In the genomic region with DNA sequence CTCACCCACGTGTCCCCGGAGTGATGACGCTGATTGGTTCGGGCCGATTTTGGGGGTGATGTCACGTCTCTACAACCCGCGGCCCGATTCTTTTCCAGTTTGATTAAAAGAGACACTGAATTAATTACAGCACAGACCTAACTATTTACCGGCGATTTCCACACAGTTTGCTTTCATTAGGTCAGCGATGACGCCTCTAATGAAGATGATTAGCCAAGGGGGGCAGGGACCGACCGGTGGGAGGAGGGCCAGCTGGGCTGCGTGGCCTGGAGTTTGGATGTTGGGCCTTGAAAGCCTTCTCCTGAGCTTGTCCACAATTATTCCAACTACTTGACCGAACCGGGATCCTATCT, we compare ENCODE assay signal across 9 mouse cellular contexts. TPM values are rescaled to one million over a fixed set of nuclear protein-coding genes. Genes with fewer than 3 reads are reported as not detected.
DNase-seq lines count a peak whose midpoint lies in the region; ATAC-seq lines count a peak whose summit lies in the region.
"Had no signal": no experiment of that assay in that cellular context is flagged by ENCODE, and none has a peak within 500 bp of the region (broad histone marks: within the 10 kb centered on the region; RNA-seq: fewer than 3 reads in every experiment).

Gene Barhl1 (minus strand): TSS at position 156 of the 353 bp plus-strand sequence.

- intact Hi-C loops in left cerebral cortex, postnatal 4 days (cut with DNase I): loop anchor here (10.0 kb wide), 1 partner anchor 162 kb away; no protein-coding TSS in a partner anchor
- intact Hi-C loops in left cerebral cortex, postnatal 14 days (cut with DNase I): no loop called here

- H3K9me3 ChIP-seq in hindbrain, embryonic 16.5 days (ENCODE audit: control insufficient read depth, low read length): no peaks in the 10 kb centered on the region
- H3K9me3 ChIP-seq in neural tube, embryonic 14.5 days (ENCODE audit: control insufficient read depth, low read length): no peaks in the 10 kb centered on the region

- peaks cover 4% of the 10 kb centered on the region for H3K4me1 ChIP-seq in hindbrain, embryonic 16.5 days (ENCODE audit: control insufficient read depth, insufficient read depth, low read depth, low read length)
- H3K4me1 ChIP-seq in neural tube, embryonic 14.5 days (ENCODE audit: control insufficient read depth, insufficient read depth, low read length): no peaks in the 10 kb centered on the region

- peak within 1 kb of the TSS; percentile 37 for H3K4me3 ChIP-seq in hindbrain, embryonic 16.5 days (ENCODE audit: low read length)
- H3K4me3 ChIP-seq in neural tube, embryonic 14.5 days (ENCODE audit: low read depth, low read length): peak within 1 kb of the TSS; percentile 10; the same call in 1 of the 2 replicates
- H3K4me3 ChIP-seq: myocyte had no signal

- peak within 1 kb of the TSS; percentile 47 for H3K4me2 ChIP-seq in hindbrain, embryonic 16.5 days (ENCODE audit: low read length)
- H3K4me2 ChIP-seq in neural tube, embryonic 14.5 days (ENCODE audit: low read depth, low read length): peak within 1 kb of the TSS; percentile 24; the same call in 1 of the 2 replicates

- peak within 1 kb of the TSS; percentile 56 for H3K9ac ChIP-seq in hindbrain, embryonic 16.5 days (ENCODE audit: low read depth, low read length)
- H3K9ac ChIP-seq in neural tube, embryonic 14.5 days (replicated peaks; ENCODE audit: low read depth, low read length): no peak within 1 kb of the TSS; the same call in 1 of the 2 replicates

- no peak for ATAC-seq in hindbrain, embryonic 16.5 days
- no peak for ATAC-seq in neural tube, embryonic 14.5 days (ENCODE audit: low read depth)

- WGBS in hindbrain, embryonic 16.5 days: 2% methylated on average over 18 of the region's 18 CpGs
- 2% methylated on average over 18 of the region's 18 CpGs for WGBS in neural tube, embryonic 14.5 days

- H3K27me3 ChIP-seq in hindbrain, embryonic 16.5 days (replicated peaks; ENCODE audit: control insufficient read depth, insufficient read depth, low read length): peaks cover 62% of the 10 kb centered on the region
- H3K27me3 ChIP-seq in neural tube, embryonic 14.5 days (ENCODE audit: control insufficient read depth, insufficient read depth, low read length): peaks cover 55% of the 10 kb centered on the region

- no peaks in the 10 kb centered on the region for H3K36me3 ChIP-seq in hindbrain, embryonic 16.5 days (ENCODE audit: control insufficient read depth, insufficient read depth, low read length)
- no peaks in the 10 kb centered on the region for H3K36me3 ChIP-seq in neural tube, embryonic 14.5 days (ENCODE audit: control insufficient read depth, insufficient read depth, low read length)

- DNase-seq in left cerebral cortex, postnatal 4 days: peak; percentile 81
- no peak for DNase-seq in left cerebral cortex, postnatal 14 days (ENCODE audit: low spot score in 2 of 2)
- peak; percentile 69 for DNase-seq in cerebellum, adult 8-10 months
- DNase-seq in adrenal gland, postnatal 4 days (ENCODE audit: low spot score in 2 of 2): no peak
- no peak for DNase-seq in yolk sac, embryonic 10.5 days (ENCODE audit: low spot score)

- peak within 1 kb of the TSS; percentile 75 for H3K27ac ChIP-seq in hindbrain, embryonic 16.5 days (ENCODE audit: low read depth, low read length)
- H3K27ac ChIP-seq in neural tube, embryonic 14.5 days (ENCODE audit: low read depth, low read length): no peak within 1 kb of the TSS

RNA-seq across cellular contexts. Expression of gene Barhl1, which starts in this region (rescaled TPM):
- under 1 TPM; 0.20 to 0.34 TPM for total RNA-seq in left cerebral cortex, postnatal 4 days (2021)
- total RNA-seq in left cerebral cortex, postnatal 14 days (2021): under 1 TPM in 1 of 2 experiments, not detected in 1; 0.29 TPM
- polyA plus RNA-seq in hindbrain, embryonic 16.5 days (2015; fragmentation: Nextera tagmentation; extraction: Ambion mirVana): 27.3 and 29.3 TPM in 2 replicates
- 4.5 and 4.7 TPM in 2 replicates for polyA plus RNA-seq in neural tube, embryonic 14.5 days (2014; fragmentation: Nextera tagmentation; extraction: Ambion mirVana)
- total RNA-seq in adrenal gland, postnatal 4 days (2021): under 1 TPM in 1 of 2 experiments, not detected in 1; 0.79 TPM
- total RNA-seq: heart, postnatal 10 days had no signal

Comparison
In these comparisons a context has a peak if more than half of its experiments do, and no peak if none do; other contexts are left out.
1. Peak in DNase-seq in left cerebral cortex, postnatal 4 days; RNA of the gene not detected or under 1 TPM.